Mouse (Mus musculus) forebrain, postnatal 0 days (tissue): ENCODE measurements around the gene Sfta2. TPM values are rescaled to one million over a fixed set of nuclear protein-coding genes. Genes with fewer than 3 reads are reported as not detected.
A peak's percentile ranks its signal among the peaks of the same experiment; 100 is the strongest.

Experiments
- ATAC-seq: fragments of 200-750 bp; cut with Nextera tagmentation; 2 replicates; pipeline ENCODE4 v1.8.0; 2017; ENCODE audit warnings: mild to moderate bottlenecking, moderate library complexity
- DNase-seq: peaks from one replicate; pipeline ENCODE4 v3.0.0-alpha.2; 2015
- H3K27ac ChIP-seq: fragments of 300-500 bp; sonication (generic); 2 replicates; pipeline ENCODE4 v1.5.1; 2014; ENCODE audit warnings: low read depth, mild to moderate bottlenecking, antibody characterized with exemption, low read length, moderate library complexity, mixed read lengths
- H3K27me3 ChIP-seq: fragments of 300-500 bp; sonication (generic); 2 replicates; pipeline ENCODE4 v1.6.1; 2014; ENCODE audit warnings: mild to moderate bottlenecking, low read length, mixed read lengths; ENCODE audit not compliant: insufficient read depth
- H3K36me3 ChIP-seq: fragments of 300-500 bp; sonication (generic); 2 replicates; pipeline ENCODE4 v1.6.1; 2014; ENCODE audit warnings: mild to moderate bottlenecking, moderate library complexity; ENCODE audit not compliant: insufficient read depth
- H3K4me1 ChIP-seq: fragments of 300-500 bp; sonication (generic); 2 replicates; pipeline ENCODE4 v1.6.1; 2014; ENCODE audit warnings: antibody characterized with exemption; ENCODE audit not compliant: insufficient read depth
- H3K4me2 ChIP-seq: fragments of 300-500 bp; sonication (generic); 2 replicates; pipeline ENCODE4 v1.6.1; 2014; ENCODE audit warnings: low read depth, mild to moderate bottlenecking, moderate library complexity
- H3K4me3 ChIP-seq: fragments of 300-500 bp; sonication (generic); 2 replicates; pipeline ENCODE4 v1.5.1; 2014; ENCODE audit warnings: low read depth, low read length, mixed read lengths
- H3K9ac ChIP-seq: fragments of 300-500 bp; sonication (generic); 2 replicates; pipeline ENCODE4 v1.6.1; 2014; ENCODE audit warnings: mild to moderate bottlenecking
- H3K9me3 ChIP-seq: fragments of 300-500 bp; sonication (generic); 2 replicates; pipeline ENCODE4 v1.6.1; 2016; ENCODE audit warnings: low read length
- CTCF ChIP-seq: sonication (generic); IDR thresholded peaks from 2 replicates; pipeline ENCODE4 v1.5.1; 2016; ENCODE audit warnings: antibody characterized with exemption, control low read depth, low read depth
- WGBS: fragments of 180-500 bp; shearing (Covaris S2); extraction: QIAGEN DNeasy Blood & Tissue Kit; methylation state at CpG from one replicate; pipeline ENCODE4 v1.1.7; 2014; 5-methylcytosine and 5-hydroxymethylcytosine counted together
- polyA plus RNA-seq: library from polyadenylated mRNA; unstranded; fragments of >200 nt; fragmentation: Nextera tagmentation; extraction: Ambion mirVana; gene quantifications from 2 replicates; pipeline ENCODE4 v1.2.1, GENCODE M21; 2015
- total RNA-seq: library from RNA; depleted of rRNA; stranded (reverse); fragments of >200 nt; gene quantifications from 2 replicates; pipeline ENCODE4 v1.2.3, GENCODE M21; 2014

Sfta2 gene
- total and polyA plus RNA-seq, 2 experiments from 2014 or later = not detected

DNA sequence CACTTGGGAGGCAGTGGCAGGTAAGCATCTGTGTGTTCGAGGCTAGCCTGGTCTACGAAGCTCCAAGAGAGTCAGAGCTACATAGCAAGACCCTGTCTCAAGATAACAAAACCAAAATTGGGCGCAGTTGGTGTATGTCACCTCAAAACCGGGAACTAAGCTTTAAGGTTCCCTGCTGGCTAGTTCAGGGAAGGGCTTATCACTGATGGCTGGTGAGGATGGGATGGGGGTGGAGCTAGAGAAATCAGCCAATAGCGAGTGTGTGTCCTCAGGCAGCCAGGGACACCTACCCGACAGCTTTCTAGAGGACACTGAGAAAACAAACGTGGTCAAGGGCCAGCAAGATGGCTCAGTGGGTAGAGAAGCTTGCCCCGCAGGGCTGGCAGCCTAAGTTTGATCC, 43.1 kb upstream of the Sfta2 start:
- H3K36me3 ChIP-seq = no peaks in the 10 kb centered on the region
- no peaks in the 10 kb centered on the region for H3K27me3 ChIP-seq
- no peak for TF ChIP-seq CTCF
- H3K9ac ChIP-seq = no peak overlapping the region
- no peaks in the 10 kb centered on the region for H3K4me1 ChIP-seq
- no peak overlapping the region for H3K27ac ChIP-seq
- H3K4me2 ChIP-seq = no peak overlapping the region
- DNase-seq (no peak), ATAC-seq (no peak)
- WGBS = 65% methylated on average over 8 of the region's 8 CpGs
- H3K9me3 ChIP-seq = no peaks in the 10 kb centered on the region
- H3K4me3 ChIP-seq = no peak overlapping the region

DNA sequence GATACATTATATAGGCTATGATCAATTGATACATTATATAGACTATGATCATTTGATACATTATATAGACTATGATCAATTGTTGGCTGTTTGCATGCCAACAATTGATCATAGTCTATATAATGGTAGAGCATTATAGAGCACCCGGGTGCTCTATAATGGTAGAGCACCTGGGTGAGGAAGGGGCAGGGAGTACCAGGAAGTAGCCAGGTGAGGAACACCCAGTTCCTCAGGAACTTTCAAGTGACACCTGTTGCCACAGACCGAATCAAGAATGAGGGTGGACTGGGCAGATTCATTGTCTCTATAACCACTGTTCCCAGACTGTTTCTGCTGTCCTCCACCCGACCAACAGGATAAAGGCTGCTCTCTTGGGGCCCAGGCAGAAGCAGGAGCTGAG, 34.2 kb upstream of the Sfta2 start, which contains the start of gene 2300002M23Rik:
2300002M23Rik (plus strand) TSS at position 301 of the 400 bp plus-strand sequence.
- WGBS = 64% methylated on average over 3 of the region's 3 CpGs
- Histone ChIP-seq H3K4me1 (0 out of 2 replicates have a peak, but pooled peaks cover 4% of the 10 kb centered on the region), H3K36me3 (no peaks in the 10 kb centered on the region), H3K27ac (no peak within 1 kb of the TSS), H3K9ac (no peak within 1 kb of the TSS), H3K4me3 (no peak within 1 kb of the TSS), H3K27me3 (no peaks in the 10 kb centered on the region), H3K4me2 (no peak within 1 kb of the TSS), H3K9me3 (no peaks in the 10 kb centered on the region)
- TF ChIP-seq CTCF = no peak
- no peak for ATAC-seq
- DNase-seq = no peak

DNA sequence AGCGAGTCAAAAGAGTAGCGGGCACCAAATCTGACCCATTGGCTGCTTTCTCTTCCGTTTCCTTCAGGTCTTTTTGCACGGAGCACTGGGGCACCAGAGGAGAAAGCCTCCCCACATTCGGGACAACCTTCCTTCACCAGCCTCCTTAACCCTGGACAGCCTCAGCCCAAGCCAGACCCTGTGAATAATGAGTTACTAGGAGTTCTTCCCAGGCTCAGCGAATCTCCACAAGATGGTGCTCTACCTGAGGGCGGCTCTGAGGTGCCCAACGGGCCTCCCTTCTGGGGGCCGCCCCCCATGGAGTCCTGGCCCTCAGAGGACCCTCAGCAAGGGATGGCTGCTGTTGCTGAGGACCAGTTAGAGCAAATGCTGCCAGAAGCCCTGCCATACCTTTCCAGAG, 33.6 kb upstream of the Sfta2 start:
- H3K27ac ChIP-seq = no peak overlapping the region
- no peak overlapping the region for H3K9ac ChIP-seq
- no peaks in the 10 kb centered on the region for H3K27me3 ChIP-seq
- H3K4me3 ChIP-seq = no peak overlapping the region
- no peaks in the 10 kb centered on the region for H3K36me3 ChIP-seq
- 0 out of 2 replicates have a peak, but pooled peaks cover 4% of the 10 kb centered on the region for H3K4me1 ChIP-seq
- no peak for TF ChIP-seq CTCF
- H3K4me2 ChIP-seq = no peak overlapping the region
- WGBS = 29% methylated on average over 9 of the region's 9 CpGs
- DNase-seq (no peak), ATAC-seq (no peak)
- H3K9me3 ChIP-seq = no peaks in the 10 kb centered on the region

DNA sequence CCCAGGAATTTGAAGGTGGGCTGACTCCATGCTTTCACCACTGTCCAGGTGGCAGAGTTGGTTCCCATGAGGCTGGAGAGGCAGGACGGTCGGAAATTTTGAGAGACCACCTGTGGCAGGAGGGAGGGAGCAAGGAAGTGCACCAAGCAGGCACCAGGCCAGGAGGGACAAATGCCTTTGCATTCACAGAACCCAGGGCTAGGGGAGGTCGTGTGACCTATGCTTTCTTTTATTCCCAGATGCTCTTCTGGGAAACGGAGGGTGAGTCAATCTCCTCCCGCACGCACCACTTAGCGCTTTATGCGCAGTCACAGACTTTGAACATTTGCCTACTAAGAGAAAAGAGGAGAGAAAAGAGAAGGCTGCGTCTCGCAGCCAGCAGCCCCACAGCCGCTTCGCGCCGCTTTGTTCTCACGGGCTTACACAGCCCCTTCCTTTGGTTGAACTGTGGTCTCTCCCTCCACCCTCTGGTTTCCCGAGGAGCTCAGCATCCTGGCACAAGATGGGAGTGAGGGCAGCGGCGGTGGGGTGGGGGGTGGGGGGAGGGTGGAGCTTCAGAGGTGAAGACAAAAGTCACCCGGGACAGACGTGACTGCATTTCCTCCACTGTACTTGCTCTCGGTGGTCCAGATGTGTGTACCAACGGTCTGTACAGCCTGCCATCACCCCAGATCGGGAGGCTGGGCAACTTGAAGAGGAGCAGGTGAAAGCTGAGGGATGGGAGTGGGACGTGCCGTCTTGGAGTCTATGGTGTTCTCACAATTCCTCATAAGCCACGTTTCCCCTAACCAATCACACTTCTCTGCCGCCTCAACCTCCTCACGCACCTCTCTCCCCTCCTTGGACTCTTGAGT, 32.0 kb upstream of the Sfta2 start:
- Histone ChIP-seq H3K4me2 (peak overlapping the region; percentile 54), H3K36me3 (no peaks in the 10 kb centered on the region), H3K4me3 (peak overlapping the region; percentile 31), H3K9me3 (no peaks in the 10 kb centered on the region), H3K27me3 (no peaks in the 10 kb centered on the region), H3K9ac (peak overlapping the region; percentile 40), H3K4me1 (0 out of 2 replicates have a peak, but pooled peaks cover 4% of the 10 kb centered on the region), H3K27ac (no peak overlapping the region)
- DNase-seq = peak; percentile 45
- WGBS = 3% methylated on average over 28 of the region's 28 CpGs
- ATAC-seq = peak; percentile 82
- no peak for TF ChIP-seq CTCF

DNA sequence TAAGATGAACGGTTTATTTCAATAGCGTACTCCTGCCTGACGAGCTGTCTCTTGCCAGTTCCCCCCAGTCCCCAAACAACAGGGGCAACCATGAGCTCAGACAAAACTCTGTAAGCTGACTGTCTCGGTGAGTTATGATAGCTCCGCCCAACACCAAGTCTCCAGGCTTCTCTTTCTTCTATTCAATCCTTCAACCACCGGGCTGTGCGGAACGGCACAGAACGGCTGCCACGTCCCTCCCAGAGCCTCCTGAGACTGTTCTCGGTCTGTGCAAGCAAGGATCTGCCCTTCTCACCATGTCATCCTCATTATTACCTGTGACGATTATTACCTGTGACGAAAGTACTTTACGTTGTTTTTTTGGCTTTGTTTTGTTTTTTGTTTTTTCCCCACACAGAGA, 30.5 kb upstream of the Sfta2 start:
- Histone ChIP-seq H3K4me2 (no peak overlapping the region), H3K4me1 (0 out of 2 replicates have a peak, but pooled peaks cover 4% of the 10 kb centered on the region), H3K27ac (no peak overlapping the region), H3K27me3 (no peaks in the 10 kb centered on the region), H3K4me3 (no peak overlapping the region), H3K36me3 (no peaks in the 10 kb centered on the region), H3K9me3 (no peaks in the 10 kb centered on the region), H3K9ac (no peak overlapping the region)
- 72% methylated on average over 14 of the region's 14 CpGs for WGBS
- ATAC-seq (no peak), DNase-seq (no peak)
- no peak for TF ChIP-seq CTCF

DNA sequence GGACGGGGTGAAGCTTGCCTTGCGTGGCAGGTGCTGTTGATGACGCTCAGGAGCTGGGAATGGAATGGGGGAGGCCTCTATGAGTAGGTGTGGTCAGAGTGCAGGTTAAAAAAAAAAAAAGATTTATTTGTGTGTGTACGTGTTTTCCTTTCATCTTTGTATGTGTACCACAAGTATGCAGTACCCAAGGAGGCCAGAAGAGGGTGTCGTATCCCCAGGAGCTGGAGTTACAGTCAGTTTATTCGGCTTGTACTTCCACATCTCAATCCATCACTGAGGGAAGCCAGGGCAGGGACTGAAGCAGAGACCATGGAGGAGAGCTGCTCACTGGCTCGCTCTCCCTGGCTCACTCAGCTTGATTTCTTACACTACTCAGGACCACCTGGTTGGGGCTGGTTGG, 29.9 kb upstream of the Sfta2 start:
- no peak for DNase-seq
- Histone ChIP-seq H3K4me2 (no peak overlapping the region), H3K9me3 (no peaks in the 10 kb centered on the region), H3K27me3 (no peaks in the 10 kb centered on the region), H3K9ac (no peak overlapping the region), H3K36me3 (no peaks in the 10 kb centered on the region), H3K4me1 (0 out of 2 replicates have a peak, but pooled peaks cover 4% of the 10 kb centered on the region), H3K4me3 (no peak overlapping the region), H3K27ac (no peak overlapping the region)
- TF ChIP-seq CTCF = 0 out of 2 replicates have a peak, but pooled peaks have one; percentile 5
- WGBS = 97% methylated on average over 7 of the region's 7 CpGs
- no peak for ATAC-seq

DNA sequence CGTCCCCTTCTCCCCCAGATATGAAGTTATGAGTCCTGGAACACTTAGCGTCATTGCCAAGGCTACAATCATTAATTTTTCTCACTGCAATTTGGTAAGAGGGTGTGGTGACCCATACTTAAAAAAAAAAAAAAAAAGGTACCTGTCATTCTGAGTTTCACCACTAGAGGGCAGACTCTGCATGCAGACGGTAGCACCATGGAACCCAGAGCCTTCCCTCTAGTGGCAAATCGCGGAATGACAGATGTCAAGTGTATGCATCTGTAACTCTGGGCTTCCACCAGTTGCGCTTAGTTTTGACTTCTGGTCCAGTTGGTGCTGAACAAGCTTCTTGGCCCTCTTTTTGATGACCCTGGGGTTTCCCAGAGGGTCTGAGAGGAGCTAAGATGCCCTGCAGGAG, 23.1 kb upstream of the Sfta2 start:
- Histone ChIP-seq H3K4me3 (no peak overlapping the region), H3K9ac (no peak overlapping the region), H3K9me3 (no peaks in the 10 kb centered on the region), H3K36me3 (no peaks in the 10 kb centered on the region), H3K4me2 (no peak overlapping the region), H3K27ac (no peak overlapping the region), H3K27me3 (no peaks in the 10 kb centered on the region), H3K4me1 (no peaks in the 10 kb centered on the region)
- DNase-seq (peak; percentile 76), ATAC-seq (no peak)
- WGBS = 15% methylated on average over 6 of the region's 6 CpGs
- peak; percentile 98 for TF ChIP-seq CTCF
